Mouse (Mus musculus): ENCODE results near the gene Gm9922. TPM values are rescaled to one million over a fixed set of nuclear protein-coding genes. Genes with fewer than 3 reads are reported as not detected.

Gene Gm9922
- not detected in 2 replicates for polyA plus RNA-seq (2014; fragmentation: Nextera tagmentation; extraction: Ambion mirVana)

GRCm38 (mm10) chr14:101729237-101729971 is at the start of gene Gm9922, which contains the start of gene Lmo7:
Gene Gm9922, minus strand, starts transcription at chr14:101729814.
Gene Lmo7, plus strand, starts transcription at chr14:101729957.
- H3K9me3 ChIP-seq (ENCODE audit: control insufficient read depth, low read length), result no peaks in the 10 kb centered on the region
- H3K36me3 ChIP-seq (ENCODE audit: control insufficient read depth, insufficient read depth, low read length), result no peaks in the 10 kb centered on the region
- H3K9ac ChIP-seq (ENCODE audit: low read depth, low read length), result no peak within 1 kb of the TSS
- H3K27ac ChIP-seq (ENCODE audit: low read depth, low read length), result no peak within 1 kb of the TSS
- peak within 1 kb of the TSS; percentile 58 for H3K4me3 ChIP-seq (ENCODE audit: low read depth, low read length)
- under 1% methylated on average over 51 of the region's 51 CpGs for WGBS
- ATAC-seq (replicated peaks; ENCODE audit: low FRiP score), result peak; percentile 70
- H3K27me3 ChIP-seq (replicated peaks; ENCODE audit: control insufficient read depth, insufficient read depth, low read length), result peaks cover 29% of the 10 kb centered on the region
- DNase-seq (ENCODE audit: low spot score), result peak; percentile 64
- no peaks in the 10 kb centered on the region for H3K4me1 ChIP-seq (replicated peaks; ENCODE audit: control insufficient read depth, insufficient read depth, low read length)
- peak within 1 kb of the TSS; percentile 89 for H3K4me2 ChIP-seq

GRCm38 (mm10) chr14:101778426-101778825 is 48.8 kb upstream of the Gm9922 start:
- no peaks in the 10 kb centered on the region for H3K36me3 ChIP-seq (ENCODE audit: control insufficient read depth, insufficient read depth, low read length)
- no peak overlapping the region for H3K4me2 ChIP-seq
- WGBS, result 95% methylated on average over 3 of the region's 3 CpGs
- no peak overlapping the region for H3K27ac ChIP-seq (ENCODE audit: low read depth, low read length)
- no peaks in the 10 kb centered on the region for H3K9me3 ChIP-seq (ENCODE audit: control insufficient read depth, low read length)
- ATAC-seq (replicated peaks; ENCODE audit: low FRiP score), result no peak
- no peaks in the 10 kb centered on the region for H3K27me3 ChIP-seq (replicated peaks; ENCODE audit: control insufficient read depth, insufficient read depth, low read length)
- no peak overlapping the region for H3K9ac ChIP-seq (ENCODE audit: low read depth, low read length)
- no peak for DNase-seq (ENCODE audit: low spot score)
- H3K4me1 ChIP-seq (replicated peaks; ENCODE audit: control insufficient read depth, insufficient read depth, low read length), result no peaks in the 10 kb centered on the region
- no peak overlapping the region for H3K4me3 ChIP-seq (ENCODE audit: low read depth, low read length)

- no peak for ATAC-seq (replicated peaks; ENCODE audit: low FRiP score)
- WGBS, result 36% methylated on average over 3 of the region's 3 CpGs
These were observed 47.5 kb upstream of the Gm9922 start for GRCm38 (mm10) chr14:101777129-101777493.

GRCm38 (mm10) chr14:101776296-101777128 is 46.9 kb upstream of the Gm9922 start:
- no peak overlapping the region for H3K4me2 ChIP-seq
- no peaks in the 10 kb centered on the region for H3K27me3 ChIP-seq (replicated peaks; ENCODE audit: control insufficient read depth, insufficient read depth, low read length)
- no peaks in the 10 kb centered on the region for H3K36me3 ChIP-seq (ENCODE audit: control insufficient read depth, insufficient read depth, low read length)
- H3K9ac ChIP-seq (ENCODE audit: low read depth, low read length), result no peak overlapping the region
- DNase-seq (ENCODE audit: low spot score), result no peak
- no peak overlapping the region for H3K4me3 ChIP-seq (ENCODE audit: low read depth, low read length)
- WGBS, result 25% methylated on average over 4 of the region's 4 CpGs
- no peak overlapping the region for H3K27ac ChIP-seq (ENCODE audit: low read depth, low read length)
- H3K4me1 ChIP-seq (replicated peaks; ENCODE audit: control insufficient read depth, insufficient read depth, low read length), result no peaks in the 10 kb centered on the region
- H3K9me3 ChIP-seq (ENCODE audit: control insufficient read depth, low read length), result no peaks in the 10 kb centered on the region
- ATAC-seq (replicated peaks; ENCODE audit: low FRiP score), result no peak

More at GRCm38 (mm10) chr14:101777129-101777493, 47.5 kb upstream of the Gm9922 start:
- Histone ChIP-seq H3K9me3 (ENCODE audit: control insufficient read depth, low read length) (no peaks in the 10 kb centered on the region), H3K4me1 (replicated peaks; ENCODE audit: control insufficient read depth, insufficient read depth, low read length) (no peaks in the 10 kb centered on the region), H3K9ac (ENCODE audit: low read depth, low read length) (no peak overlapping the region), H3K4me2 (no peak overlapping the region), H3K36me3 (ENCODE audit: control insufficient read depth, insufficient read depth, low read length) (no peaks in the 10 kb centered on the region), H3K27me3 (replicated peaks; ENCODE audit: control insufficient read depth, insufficient read depth, low read length) (no peaks in the 10 kb centered on the region), H3K27ac (ENCODE audit: low read depth, low read length) (no peak overlapping the region), H3K4me3 (ENCODE audit: low read depth, low read length) (no peak overlapping the region)
- DNase-seq (ENCODE audit: low spot score), result no peak

- no peak overlapping the region for H3K9ac ChIP-seq (ENCODE audit: low read depth, low read length)
- H3K27me3 ChIP-seq (replicated peaks; ENCODE audit: control insufficient read depth, insufficient read depth, low read length), result no peaks in the 10 kb centered on the region
- H3K36me3 ChIP-seq (ENCODE audit: control insufficient read depth, insufficient read depth, low read length), result no peaks in the 10 kb centered on the region
- no peaks in the 10 kb centered on the region for H3K9me3 ChIP-seq (ENCODE audit: control insufficient read depth, low read length)
- no peaks in the 10 kb centered on the region for H3K4me1 ChIP-seq (replicated peaks; ENCODE audit: control insufficient read depth, insufficient read depth, low read length)
- H3K27ac ChIP-seq (ENCODE audit: low read depth, low read length), result no peak overlapping the region
- WGBS, result 52% methylated on average over 4 of the region's 4 CpGs
- ATAC-seq (replicated peaks; ENCODE audit: low FRiP score) (no peak), DNase-seq (ENCODE audit: low spot score) (no peak)
- H3K4me3 ChIP-seq (ENCODE audit: low read depth, low read length), result no peak overlapping the region
- H3K4me2 ChIP-seq, result no peak overlapping the region
These were observed 45.0 kb upstream of the Gm9922 start for GRCm38 (mm10) chr14:101774631-101775030.

GRCm38 (mm10) chr14:101771756-101772155 is 42.1 kb upstream of the Gm9922 start:
- DNase-seq (ENCODE audit: low spot score), result no peak
- H3K27ac ChIP-seq (ENCODE audit: low read depth, low read length), result no peak overlapping the region
- no peaks in the 10 kb centered on the region for H3K4me1 ChIP-seq (replicated peaks; ENCODE audit: control insufficient read depth, insufficient read depth, low read length)
- no peaks in the 10 kb centered on the region for H3K36me3 ChIP-seq (ENCODE audit: control insufficient read depth, insufficient read depth, low read length)
- H3K4me3 ChIP-seq (ENCODE audit: low read depth, low read length), result no peak overlapping the region
- H3K9me3 ChIP-seq (ENCODE audit: control insufficient read depth, low read length), result no peaks in the 10 kb centered on the region
- no peak for ATAC-seq (replicated peaks; ENCODE audit: low FRiP score)
- H3K4me2 ChIP-seq, result no peak overlapping the region
- WGBS, result 88% methylated on average over 6 of the region's 6 CpGs
- no peak overlapping the region for H3K9ac ChIP-seq (ENCODE audit: low read depth, low read length)
- H3K27me3 ChIP-seq (replicated peaks; ENCODE audit: control insufficient read depth, insufficient read depth, low read length), result no peaks in the 10 kb centered on the region

- DNase-seq (ENCODE audit: low spot score) (no peak), ATAC-seq (replicated peaks; ENCODE audit: low FRiP score) (no peak)
- Histone ChIP-seq H3K36me3 (ENCODE audit: control insufficient read depth, insufficient read depth, low read length) (no peaks in the 10 kb centered on the region), H3K9me3 (ENCODE audit: control insufficient read depth, low read length) (no peaks in the 10 kb centered on the region), H3K27me3 (replicated peaks; ENCODE audit: control insufficient read depth, insufficient read depth, low read length) (no peaks in the 10 kb centered on the region), H3K9ac (ENCODE audit: low read depth, low read length) (no peak overlapping the region), H3K4me3 (ENCODE audit: low read depth, low read length) (no peak overlapping the region), H3K4me1 (replicated peaks; ENCODE audit: control insufficient read depth, insufficient read depth, low read length) (no peaks in the 10 kb centered on the region), H3K27ac (ENCODE audit: low read depth, low read length) (no peak overlapping the region), H3K4me2 (no peak overlapping the region)
- WGBS, result 88% methylated on average over 5 of the region's 5 CpGs
These were observed 41.7 kb upstream of the Gm9922 start for GRCm38 (mm10) chr14:101771336-101771735.

GRCm38 (mm10) chr14:101763762-101764295 is 34.2 kb upstream of the Gm9922 start:
- Histone ChIP-seq H3K4me1 (replicated peaks; ENCODE audit: control insufficient read depth, insufficient read depth, low read length) (no peaks in the 10 kb centered on the region), H3K4me2 (no peak overlapping the region), H3K27me3 (replicated peaks; ENCODE audit: control insufficient read depth, insufficient read depth, low read length) (no peaks in the 10 kb centered on the region), H3K36me3 (ENCODE audit: control insufficient read depth, insufficient read depth, low read length) (no peaks in the 10 kb centered on the region), H3K27ac (ENCODE audit: low read depth, low read length) (no peak overlapping the region), H3K9me3 (ENCODE audit: control insufficient read depth, low read length) (no peaks in the 10 kb centered on the region), H3K4me3 (ENCODE audit: low read depth, low read length) (no peak overlapping the region), H3K9ac (ENCODE audit: low read depth, low read length) (no peak overlapping the region)
- ATAC-seq (replicated peaks; ENCODE audit: low FRiP score) (no peak), DNase-seq (ENCODE audit: low spot score) (no peak)
- 24% methylated on average over 3 of the region's 3 CpGs for whole genome bisulfite sequencing

Measured in liver, embryonic 11.5 days (tissue).